Mouse (Mus musculus) erythroblast, embryonic 14.5 days (primary cell): Measurements from ENCODE around the gene Mchr1.

Experiments
- GATA1 ChIP-seq: IDR thresholded peaks from 2 replicates; pipeline ENCODE4 v1.6.1; 2012; ENCODE audit warnings: low read length, inconsistent platforms, mixed read lengths
- TAL1 ChIP-seq: IDR thresholded peaks from 3 replicates; pipeline ENCODE4 v1.6.1; 2012; ENCODE audit warnings: low read length, inconsistent platforms, mixed read lengths

DNA sequence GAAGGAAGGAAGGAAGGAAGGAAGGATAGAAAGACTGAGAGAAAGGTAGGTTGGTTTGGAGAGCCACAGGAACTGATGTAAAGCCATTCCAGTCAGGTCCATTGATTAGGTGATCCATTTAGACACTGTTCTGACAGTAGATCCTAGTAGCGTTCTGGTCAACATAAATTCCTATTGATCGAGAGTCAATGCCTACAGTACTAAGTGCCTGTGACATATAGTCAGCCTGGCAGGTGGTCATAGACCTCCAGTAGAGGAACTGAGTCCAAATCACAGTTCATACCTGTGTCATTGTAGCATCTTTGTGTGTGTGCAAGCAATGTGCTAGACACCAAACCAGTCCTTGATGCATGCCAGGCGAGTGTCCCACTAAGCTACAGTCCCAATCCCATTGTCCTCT, 7.0 kb upstream of the Mchr1 start:
- TF ChIP-seq TAL1 (no peak), GATA1 (no peak)
